Mouse (Mus musculus) testis, adult 2 months (tissue): Measurements from ENCODE around the gene Trim15.

Experiments
- CTCF ChIP-seq: fragments of 200-500 bp; IDR thresholded peaks from 2 replicates; pipeline ENCODE4 v1.5.1; 2012; ENCODE audit warnings: low read depth, mild to moderate bottlenecking, inconsistent platforms, low read length, moderate library complexity; ENCODE audit not compliant: control insufficient read depth, insufficient read depth, insufficient replicate concordance
- POLR2A ChIP-seq: fragments of 200-500 bp; IDR thresholded peaks from 2 replicates; pipeline ENCODE4 v1.6.1; 2012; ENCODE audit warnings: low read depth, mild to moderate bottlenecking, inconsistent platforms, low read length, moderate library complexity; ENCODE audit not compliant: control insufficient read depth

GRCm38 (mm10) chr17:36851627-36852026 lies 15.4 kb downstream of the Trim15 start:
- TF ChIP-seq CTCF (no peak), POLR2A (no peak)
